Mouse (Mus musculus): ENCODE measurements around the gene Col5a1. TPM values are rescaled to one million over a fixed set of nuclear protein-coding genes. Genes with fewer than 3 reads are reported as not detected.
A peak's percentile ranks its signal among the peaks of the same experiment; 100 is the strongest.

The Col5a1 gene
- polyA plus RNA-seq, 1 experiment from 2014 or later: 21.7 TPM

DNA sequence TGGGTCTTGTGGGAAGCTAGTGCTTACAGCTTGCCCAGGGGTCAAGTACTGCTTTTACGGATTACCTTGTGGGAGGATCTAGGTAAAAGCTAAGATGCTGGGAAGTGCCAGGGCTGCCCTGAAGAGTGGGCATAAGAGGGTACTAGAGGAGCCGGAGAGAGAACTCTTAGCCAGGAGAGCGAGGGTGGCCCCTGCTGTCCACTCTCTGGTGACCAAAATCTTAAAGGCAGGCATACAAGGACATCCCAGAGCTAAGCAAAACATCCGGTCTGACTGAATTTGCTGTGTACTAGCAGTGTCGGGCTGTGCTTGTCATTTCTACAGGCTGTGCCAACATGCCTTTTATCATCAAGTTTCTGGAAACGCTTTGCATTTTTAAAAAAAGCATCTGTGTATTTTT lies 44.9 kb downstream of the Col5a1 start:
- Histone ChIP-seq H3K36me3 (replicated peaks) (no peaks in the 10 kb centered on the region), H3K27me3 (no peaks in the 10 kb centered on the region), H3K27ac (no peak overlapping the region), H3K9ac (no peak overlapping the region), H3K9me3 (no peaks in the 10 kb centered on the region), H3K4me3 (replicated peaks) (no peak overlapping the region), H3K4me2 (no peak overlapping the region), H3K4me1 (peaks cover 22% of the 10 kb centered on the region)
- ATAC-seq (ENCODE audit: low FRiP score): no peak
- WGBS: 84% methylated on average over 6 of the region's 6 CpGs

DNA sequence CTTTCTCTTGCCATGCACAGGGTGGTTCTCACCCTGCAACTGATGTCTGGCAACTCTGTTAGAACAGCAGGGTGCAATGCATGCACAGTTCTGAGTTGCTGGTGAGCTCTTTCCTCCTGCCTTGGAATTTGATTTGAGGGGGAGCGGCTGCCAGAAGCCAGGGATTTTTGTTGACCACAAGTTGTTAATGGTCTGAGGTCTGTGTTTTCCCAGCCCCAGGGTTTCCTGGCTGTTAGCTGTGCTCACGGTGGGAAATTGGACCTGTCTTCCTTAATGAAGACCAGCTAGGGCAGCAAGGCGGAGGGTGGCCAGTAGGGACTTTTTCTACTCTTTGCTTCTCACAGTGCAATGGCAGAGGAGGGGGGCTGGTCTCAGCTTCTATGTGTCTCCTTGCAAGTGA lies 45.7 kb downstream of the Col5a1 start:
- H3K27me3 ChIP-seq: no peaks in the 10 kb centered on the region
- H3K9ac ChIP-seq: no peak overlapping the region
- H3K9me3 ChIP-seq: no peaks in the 10 kb centered on the region
- ATAC-seq (ENCODE audit: low FRiP score): no peak
- no peak overlapping the region for H3K4me2 ChIP-seq
- 49% methylated on average over 3 of the region's 3 CpGs for WGBS
- H3K4me1 ChIP-seq: peaks cover 22% of the 10 kb centered on the region
- H3K36me3 ChIP-seq (replicated peaks): no peaks in the 10 kb centered on the region
- H3K4me3 ChIP-seq (replicated peaks): no peak overlapping the region
- H3K27ac ChIP-seq: peak overlapping the region; percentile 42; the same call in 1 of the 2 replicates

DNA sequence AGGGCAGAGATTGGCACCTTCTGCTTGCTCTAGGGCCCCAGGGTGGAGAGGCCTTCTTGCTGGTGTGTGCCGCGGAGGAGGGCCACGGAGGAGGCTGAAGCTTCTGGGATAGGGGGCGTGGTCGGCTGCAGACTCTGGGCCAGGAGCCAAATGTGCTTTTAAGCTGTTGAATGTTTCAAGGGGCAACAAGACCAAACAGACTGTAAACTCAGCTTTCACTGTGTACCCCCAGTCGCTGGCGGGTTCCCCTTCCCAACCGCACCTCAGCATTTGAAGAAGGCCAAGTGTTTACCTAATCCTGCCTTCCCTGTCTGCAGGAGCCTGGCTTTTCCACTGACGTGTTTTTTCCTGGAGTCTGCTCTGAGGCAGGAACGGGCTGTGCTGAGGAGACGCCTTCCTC lies 48.0 kb downstream of the Col5a1 start:
- peak overlapping the region; percentile 59; the same call in 1 of the 2 replicates for H3K27ac ChIP-seq
- H3K4me3 ChIP-seq (replicated peaks): no peak overlapping the region
- H3K4me1 ChIP-seq: peaks cover 22% of the 10 kb centered on the region
- H3K27me3 ChIP-seq: no peaks in the 10 kb centered on the region
- no peaks in the 10 kb centered on the region for H3K9me3 ChIP-seq
- no peaks in the 10 kb centered on the region for H3K36me3 ChIP-seq (replicated peaks)
- 57% methylated on average over 11 of the region's 11 CpGs for WGBS
- H3K9ac ChIP-seq: no peak overlapping the region
- no peak overlapping the region for H3K4me2 ChIP-seq
- ATAC-seq (ENCODE audit: low FRiP score): no peak

- Histone ChIP-seq H3K27ac (peak overlapping the region; percentile 59; the same call in 1 of the 2 replicates), H3K4me3 (replicated peaks) (no peak overlapping the region), H3K36me3 (replicated peaks) (no peaks in the 10 kb centered on the region), H3K4me1 (peaks cover 22% of the 10 kb centered on the region), H3K27me3 (no peaks in the 10 kb centered on the region), H3K9ac (no peak overlapping the region), H3K9me3 (no peaks in the 10 kb centered on the region), H3K4me2 (no peak overlapping the region)
- 91% methylated on average over 9 of the region's 9 CpGs for WGBS
- ATAC-seq (ENCODE audit: low FRiP score): no peak
Observed at GRCm38 (mm10) chr2:27934831-27935230, 48.6 kb downstream of the Col5a1 start.

DNA sequence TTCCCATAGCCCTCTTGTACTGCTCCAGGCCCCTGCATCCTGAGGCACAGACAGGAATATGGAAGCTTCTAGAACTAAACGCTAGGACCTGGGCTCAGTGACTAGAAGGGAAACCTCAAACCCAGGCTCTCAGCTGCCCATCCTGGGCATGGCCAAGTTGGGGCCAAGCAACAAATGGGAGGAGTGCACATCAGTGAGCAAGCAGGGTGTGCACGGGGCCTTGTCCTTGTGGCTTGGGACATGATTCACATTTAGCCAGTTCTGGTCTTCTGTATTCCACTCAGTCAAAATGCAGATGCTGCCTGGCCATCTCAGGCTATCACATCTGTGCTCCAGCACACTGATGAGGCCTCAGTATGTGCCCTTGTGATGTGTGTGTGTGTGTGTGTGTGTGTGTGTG lies 49.2 kb downstream of the Col5a1 start:
- H3K9ac ChIP-seq: no peak overlapping the region
- no peaks in the 10 kb centered on the region for H3K36me3 ChIP-seq (replicated peaks)
- no peaks in the 10 kb centered on the region for H3K9me3 ChIP-seq
- H3K4me2 ChIP-seq: no peak overlapping the region
- no peak overlapping the region for H3K4me3 ChIP-seq (replicated peaks)
- H3K27me3 ChIP-seq: no peaks in the 10 kb centered on the region
- 98% methylated on average over 2 of the region's 2 CpGs for WGBS
- ATAC-seq (ENCODE audit: low FRiP score): no peak
- peaks cover 22% of the 10 kb centered on the region for H3K4me1 ChIP-seq
- H3K27ac ChIP-seq: no peak overlapping the region

DNA sequence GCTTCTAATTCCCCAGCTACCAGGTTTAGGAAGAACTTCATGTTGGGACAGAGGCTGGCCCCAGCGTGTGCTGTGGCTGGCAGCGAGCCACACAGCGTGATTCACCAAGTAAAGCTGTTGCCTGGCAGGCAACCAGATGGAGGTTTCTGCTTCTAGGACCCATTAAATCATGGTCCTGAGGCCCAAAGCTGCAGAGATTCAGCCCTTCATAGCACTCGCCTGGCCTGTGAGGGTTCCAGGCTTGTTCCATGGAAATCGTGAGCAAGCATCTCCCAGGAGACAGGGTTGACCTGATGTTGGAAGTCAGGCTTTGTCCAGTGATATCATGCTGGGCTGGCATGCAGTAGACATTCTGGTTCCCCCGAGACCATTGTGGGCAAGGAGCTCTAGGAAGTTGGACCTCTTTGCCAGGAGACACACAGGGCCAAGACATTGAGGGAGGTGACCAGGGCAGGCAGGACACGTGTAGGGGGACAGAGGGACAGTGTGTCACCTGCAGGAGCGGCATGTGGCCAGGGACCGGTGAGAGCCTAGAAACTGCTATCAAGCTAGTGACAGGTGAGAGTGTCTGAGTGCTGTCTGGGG lies 50.5 kb downstream of the Col5a1 start:
- H3K4me3 ChIP-seq (replicated peaks): no peak overlapping the region
- 86% methylated on average over 9 of the region's 9 CpGs for WGBS
- H3K27me3 ChIP-seq: no peaks in the 10 kb centered on the region
- no peak overlapping the region for H3K9ac ChIP-seq
- H3K4me1 ChIP-seq: peaks cover 22% of the 10 kb centered on the region
- no peaks in the 10 kb centered on the region for H3K36me3 ChIP-seq (replicated peaks)
- H3K4me2 ChIP-seq: no peak overlapping the region
- ATAC-seq (ENCODE audit: low FRiP score): no peak
- H3K9me3 ChIP-seq: no peaks in the 10 kb centered on the region
- H3K27ac ChIP-seq: no peak overlapping the region

GRCm38 (mm10) chr2:27939433-27939832 lies 53.2 kb downstream of the Col5a1 start:
- ATAC-seq (ENCODE audit: low FRiP score): no peak
- Histone ChIP-seq H3K27ac (no peak overlapping the region), H3K4me1 (peaks cover 5% of the 10 kb centered on the region), H3K27me3 (no peaks in the 10 kb centered on the region), H3K9me3 (no peaks in the 10 kb centered on the region), H3K4me3 (replicated peaks) (no peak overlapping the region), H3K36me3 (replicated peaks) (no peaks in the 10 kb centered on the region), H3K4me2 (no peak overlapping the region), H3K9ac (no peak overlapping the region)
- WGBS: 88% methylated on average over 4 of the region's 4 CpGs

DNA sequence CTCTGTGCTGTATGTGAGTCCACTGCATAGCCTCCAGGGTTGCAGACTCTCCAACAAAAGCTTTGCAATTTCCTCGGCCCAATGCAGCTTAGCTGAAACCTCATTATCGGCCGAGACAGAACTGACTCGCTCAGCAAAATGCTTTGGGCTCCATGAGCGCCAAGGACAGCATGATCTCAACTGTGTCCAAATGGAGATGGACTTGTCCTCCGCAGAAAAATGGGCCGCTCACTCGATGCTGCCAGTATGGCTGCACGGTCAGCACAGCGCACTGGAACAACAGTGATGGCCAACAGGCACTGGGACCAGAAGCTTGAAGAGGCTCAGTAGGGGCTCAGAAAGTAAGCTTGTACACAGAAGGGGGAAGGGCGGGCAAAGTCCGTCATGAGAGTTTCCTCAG lies 53.9 kb downstream of the Col5a1 start:
- no peak for ATAC-seq (ENCODE audit: low FRiP score)
- Histone ChIP-seq H3K4me3 (replicated peaks) (no peak overlapping the region), H3K36me3 (replicated peaks) (no peaks in the 10 kb centered on the region), H3K27me3 (no peaks in the 10 kb centered on the region), H3K9me3 (no peaks in the 10 kb centered on the region), H3K27ac (no peak overlapping the region), H3K4me1 (no peaks in the 10 kb centered on the region), H3K9ac (no peak overlapping the region), H3K4me2 (no peak overlapping the region)
- 89% methylated on average over 12 of the region's 12 CpGs for WGBS

DNA sequence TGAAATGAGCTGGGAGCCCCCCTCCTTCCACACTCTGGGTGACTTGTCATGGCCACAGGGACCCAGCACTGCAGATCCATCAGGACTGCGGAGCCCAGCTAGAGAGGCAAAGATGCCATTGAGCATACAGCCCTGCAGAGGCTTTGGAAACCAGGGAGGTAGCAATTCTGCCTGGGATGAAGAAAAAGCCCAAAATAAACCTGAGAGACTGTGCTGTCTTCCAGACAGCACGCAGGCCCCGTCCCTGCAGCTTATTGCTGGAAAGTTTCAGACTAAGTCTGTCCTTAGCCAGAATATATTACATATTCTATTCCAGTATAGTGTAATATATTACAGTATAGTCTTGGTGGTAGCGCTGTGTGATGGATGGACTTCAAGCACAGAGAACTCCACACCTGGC lies 61.0 kb downstream of the Col5a1 start:
- Histone ChIP-seq H3K4me1 (no peaks in the 10 kb centered on the region), H3K36me3 (replicated peaks) (no peaks in the 10 kb centered on the region; the same call in none of the 2 replicates), H3K4me3 (replicated peaks) (no peak overlapping the region), H3K9me3 (no peaks in the 10 kb centered on the region), H3K27me3 (no peaks in the 10 kb centered on the region), H3K27ac (no peak overlapping the region), H3K4me2 (no peak overlapping the region), H3K9ac (no peak overlapping the region)
- WGBS: 95% methylated on average over 4 of the region's 4 CpGs
- no peak for ATAC-seq (ENCODE audit: low FRiP score)

- H3K27ac ChIP-seq: no peak overlapping the region
- no peaks in the 10 kb centered on the region for H3K4me1 ChIP-seq
- H3K9ac ChIP-seq: no peak overlapping the region
- H3K27me3 ChIP-seq: no peaks in the 10 kb centered on the region
- no peak for ATAC-seq (ENCODE audit: low FRiP score)
- H3K36me3 ChIP-seq (replicated peaks): no peaks in the 10 kb centered on the region; the same call in none of the 2 replicates
- no peak overlapping the region for H3K4me2 ChIP-seq
- no peaks in the 10 kb centered on the region for H3K9me3 ChIP-seq
- no peak overlapping the region for H3K4me3 ChIP-seq (replicated peaks)
- WGBS: 92% methylated on average over 5 of the region's 5 CpGs
Observed at GRCm38 (mm10) chr2:27947917-27948316, 61.7 kb downstream of the Col5a1 start.

- H3K4me1 ChIP-seq: peaks cover 18% of the 10 kb centered on the region
- no peaks in the 10 kb centered on the region for H3K9me3 ChIP-seq
- no peak overlapping the region for H3K27ac ChIP-seq
- ATAC-seq (ENCODE audit: low FRiP score): no peak
- H3K36me3 ChIP-seq (replicated peaks): no peaks in the 10 kb centered on the region; the same call in none of the 2 replicates
- H3K4me2 ChIP-seq: no peak overlapping the region
- 85% methylated on average over 3 of the region's 3 CpGs for WGBS
- no peak overlapping the region for H3K4me3 ChIP-seq (replicated peaks)
- H3K9ac ChIP-seq: no peak overlapping the region
- H3K27me3 ChIP-seq: no peaks in the 10 kb centered on the region
Observed at GRCm38 (mm10) chr2:27953866-27954265, 67.6 kb downstream of the Col5a1 start.

DNA sequence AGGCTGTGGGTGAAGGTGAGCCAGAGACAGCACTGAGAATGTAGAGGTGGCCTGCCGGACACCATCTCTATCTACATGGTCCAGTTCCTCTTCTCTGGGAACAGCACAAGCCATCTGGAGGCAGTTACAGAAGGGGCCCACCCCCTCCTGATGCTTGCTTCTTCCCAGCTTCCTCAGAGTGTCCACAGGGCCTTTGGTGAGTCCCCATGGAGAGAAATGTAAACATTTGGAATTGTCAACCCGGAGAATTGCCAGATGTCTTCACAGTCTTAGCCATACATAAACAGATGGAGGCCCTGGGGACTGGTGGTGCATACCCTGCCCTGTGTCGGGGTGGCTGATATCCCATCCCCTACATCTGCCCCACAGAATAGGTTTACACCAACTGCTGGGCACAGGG lies 68.7 kb downstream of the Col5a1 start:
- H3K27ac ChIP-seq: no peak overlapping the region
- H3K4me1 ChIP-seq: peaks cover 18% of the 10 kb centered on the region
- H3K9me3 ChIP-seq: no peaks in the 10 kb centered on the region
- no peak overlapping the region for H3K4me3 ChIP-seq (replicated peaks)
- no peaks in the 10 kb centered on the region for H3K27me3 ChIP-seq
- WGBS: 75% methylated on average over 3 of the region's 3 CpGs
- H3K9ac ChIP-seq: no peak overlapping the region
- no peak for ATAC-seq (ENCODE audit: low FRiP score)
- H3K36me3 ChIP-seq (replicated peaks): no peaks in the 10 kb centered on the region; the same call in 1 of the 2 replicates
- no peak overlapping the region for H3K4me2 ChIP-seq

DNA sequence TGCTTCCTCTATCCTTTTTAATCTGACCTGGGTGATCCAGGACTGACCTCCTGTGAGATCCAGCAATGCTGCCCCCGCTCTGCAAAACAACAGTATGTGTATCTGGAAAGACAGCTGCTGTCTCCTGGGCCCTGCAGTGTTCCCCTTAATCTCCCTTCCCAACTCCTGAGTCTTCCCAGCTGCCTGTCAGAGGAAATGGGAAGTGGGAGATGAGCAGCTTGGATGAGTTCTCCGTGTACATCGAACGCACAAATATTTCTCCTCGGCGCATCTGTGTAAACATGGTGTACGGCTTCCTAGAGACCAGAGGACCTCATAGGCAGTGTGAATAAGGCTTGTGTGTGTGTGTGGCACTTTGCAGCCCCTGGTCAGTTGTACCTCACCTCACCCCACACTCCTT lies 70.5 kb downstream of the Col5a1 start:
- no peak overlapping the region for H3K9ac ChIP-seq
- H3K9me3 ChIP-seq: no peaks in the 10 kb centered on the region
- H3K4me1 ChIP-seq: peaks cover 18% of the 10 kb centered on the region
- peak overlapping the region; percentile 50; the same call in 1 of the 2 replicates for H3K27ac ChIP-seq
- no peak overlapping the region for H3K4me2 ChIP-seq
- ATAC-seq (ENCODE audit: low FRiP score): no peak
- no peak overlapping the region for H3K4me3 ChIP-seq (replicated peaks)
- H3K27me3 ChIP-seq: no peaks in the 10 kb centered on the region
- H3K36me3 ChIP-seq (replicated peaks): no peaks in the 10 kb centered on the region; the same call in 1 of the 2 replicates
- WGBS: 77% methylated on average over 7 of the region's 7 CpGs
